Mouse (Mus musculus): ENCODE data around the gene Fem1b.

Gene Fem1b

GRCm38 (mm10) chr9:62811516-62812121, at the start of gene Fem1b:
Gene Fem1b, minus strand, starts transcription at chr9:62811934.
- WGBS: under 1% methylated on average over 67 of the region's 68 CpGs

- WGBS: 69% methylated on average over 4 of the region's 4 CpGs
These were observed 49.1 kb upstream of the Fem1b start for GRCm38 (mm10) chr9:62860866-62861265.

GRCm38 (mm10) chr9:62860102-62860501, 48.4 kb upstream of the Fem1b start:
- WGBS: 67% methylated on average over 7 of the region's 7 CpGs

GRCm38 (mm10) chr9:62858266-62859019, 46.7 kb upstream of the Fem1b start:
- 72% methylated on average over 8 of the region's 8 CpGs for WGBS

- WGBS: 54% methylated on average over 20 of the region's 20 CpGs
These were observed 46.1 kb upstream of the Fem1b start, which contains the start of gene Calml4 for GRCm38 (mm10) chr9:62857719-62858261. Gene Calml4, plus strand, starts transcription at chr9:62858080.

- 78% methylated on average over 9 of the region's 9 CpGs for WGBS
These were observed 45.5 kb upstream of the Fem1b start for GRCm38 (mm10) chr9:62857216-62857615.

- 46% methylated on average over 4 of the region's 4 CpGs for WGBS
These were observed 42.7 kb upstream of the Fem1b start for GRCm38 (mm10) chr9:62854483-62854882.

GRCm38 (mm10) chr9:62851571-62851970, 39.8 kb upstream of the Fem1b start:
- WGBS: 85% methylated on average over 2 of the region's 2 CpGs

GRCm38 (mm10) chr9:62848641-62849040, 36.9 kb upstream of the Fem1b start:
- WGBS: 73% methylated on average over 3 of the region's 3 CpGs

GRCm38 (mm10) chr9:62847694-62848093, 36.0 kb upstream of the Fem1b start:
- WGBS: 3% methylated on average over 3 of the region's 3 CpGs

GRCm38 (mm10) chr9:62844461-62844860, 32.7 kb upstream of the Fem1b start:
- WGBS: 97% methylated on average over 5 of the region's 5 CpGs

GRCm38 (mm10) chr9:62843356-62844024, 31.8 kb upstream of the Fem1b start:
- 90% methylated on average over 10 of the region's 10 CpGs for WGBS

GRCm38 (mm10) chr9:62839172-62839770, 27.5 kb upstream of the Fem1b start:
- 17% methylated on average over 14 of the region's 14 CpGs for WGBS

- 1% methylated on average over 48 of the region's 48 CpGs for WGBS
These were observed 26.9 kb upstream of the Fem1b start, which contains the start of gene Cln6 for GRCm38 (mm10) chr9:62838506-62839171. Gene Cln6, plus strand, starts transcription at chr9:62838785.

GRCm38 (mm10) chr9:62838146-62838505, 26.4 kb upstream of the Fem1b start:
- 17% methylated on average over 8 of the region's 8 CpGs for WGBS

GRCm38 (mm10) chr9:62837611-62838010, 25.9 kb upstream of the Fem1b start:
- 53% methylated on average over 3 of the region's 3 CpGs for WGBS

GRCm38 (mm10) chr9:62835705-62836446, 24.1 kb upstream of the Fem1b start:
- 55% methylated on average over 4 of the region's 4 CpGs for WGBS

- WGBS: 82% methylated on average over 5 of the region's 5 CpGs
These were observed 23.2 kb upstream of the Fem1b start for GRCm38 (mm10) chr9:62834906-62835305.

- WGBS: 86% methylated on average over 6 of the region's 6 CpGs
These were observed 18.1 kb upstream of the Fem1b start for GRCm38 (mm10) chr9:62829877-62830276.

GRCm38 (mm10) chr9:62828662-62829086, 16.9 kb upstream of the Fem1b start:
- under 1% methylated on average over 23 of the region's 23 CpGs for WGBS
